Mouse (Mus musculus) adrenal gland, adult 8-10 months (tissue): ENCODE measurements around the gene Spata13. TPM values are rescaled to one million over a fixed set of nuclear protein-coding genes. Genes with fewer than 3 reads are reported as not detected.

ENCODE experiments used
- DNase-seq: peaks from one replicate; pipeline ENCODE4 v3.0.0; 2022
- total RNA-seq, 4 experiments: library from RNA; stranded (reverse); gene quantifications; 2 replicates each; pipeline ENCODE4 v1.2.4; 2022

Spata13 gene
- total RNA-seq, result 100 to 1,000 TPM; 152 to 256 (median 184) TPM

GRCm38 (mm10) chr14:60633961-60634864 lies at the start of gene Spata13:
Gene Spata13, plus strand, starts transcription at chr14:60634001.
- peak; percentile 91 for DNase-seq

DNA sequence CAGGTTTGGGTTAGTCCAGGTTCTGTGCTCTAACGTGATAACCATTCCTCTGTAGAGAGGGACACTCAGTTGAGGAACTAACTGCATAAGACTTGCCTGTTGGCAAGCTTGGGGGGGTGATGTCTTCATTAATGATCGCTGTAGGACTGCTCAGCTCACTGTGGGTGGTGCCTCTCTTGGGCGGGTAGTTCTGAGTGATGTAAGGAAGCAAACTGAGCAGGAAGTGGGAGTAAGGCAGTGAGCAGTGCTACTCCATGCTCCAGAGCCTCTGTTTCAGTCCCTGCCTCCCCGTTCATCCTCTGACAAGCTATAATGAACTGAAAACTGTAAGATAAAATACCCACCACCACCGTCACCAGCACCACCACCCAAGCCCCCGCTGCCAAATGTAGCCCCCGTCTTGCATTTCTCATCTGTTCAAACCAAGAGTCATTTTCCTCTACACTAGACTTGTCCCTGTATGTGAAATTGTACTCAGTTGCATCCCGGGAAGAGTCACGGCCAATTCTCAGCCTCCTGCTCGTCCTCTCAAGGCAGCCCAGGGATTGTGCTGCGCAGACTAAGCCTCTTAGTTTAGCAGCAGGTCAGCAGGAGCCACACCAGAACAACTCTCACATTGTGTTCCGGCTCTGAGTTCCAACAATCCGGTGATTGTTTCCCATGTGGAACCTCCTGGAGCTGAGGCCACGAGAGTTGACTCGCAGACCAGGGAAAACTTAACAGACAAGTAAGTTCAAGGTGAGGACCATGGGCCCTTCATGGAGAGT lies 46.9 kb upstream of the Spata13 start:
- DNase-seq, result no peak

DNA sequence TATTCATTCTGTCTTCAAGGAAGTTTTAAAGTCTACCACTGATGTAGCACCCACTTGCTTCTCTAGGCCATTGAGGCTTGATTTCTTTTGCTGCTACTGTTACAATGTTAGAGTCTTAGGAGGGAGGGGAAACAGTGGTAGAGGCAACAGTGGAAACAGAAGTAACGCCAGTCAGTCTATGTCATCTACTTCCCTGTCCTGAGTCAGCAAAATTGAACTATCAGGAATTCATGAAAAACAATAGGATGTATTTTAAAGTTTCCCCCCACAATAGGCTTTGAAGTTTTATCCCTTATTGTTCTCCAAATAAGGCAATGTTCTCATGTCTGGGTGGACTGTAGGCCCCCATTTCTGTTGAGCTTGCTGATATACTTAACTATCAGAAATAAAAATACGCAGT lies 44.8 kb upstream of the Spata13 start:
- no peak for DNase-seq

DNA sequence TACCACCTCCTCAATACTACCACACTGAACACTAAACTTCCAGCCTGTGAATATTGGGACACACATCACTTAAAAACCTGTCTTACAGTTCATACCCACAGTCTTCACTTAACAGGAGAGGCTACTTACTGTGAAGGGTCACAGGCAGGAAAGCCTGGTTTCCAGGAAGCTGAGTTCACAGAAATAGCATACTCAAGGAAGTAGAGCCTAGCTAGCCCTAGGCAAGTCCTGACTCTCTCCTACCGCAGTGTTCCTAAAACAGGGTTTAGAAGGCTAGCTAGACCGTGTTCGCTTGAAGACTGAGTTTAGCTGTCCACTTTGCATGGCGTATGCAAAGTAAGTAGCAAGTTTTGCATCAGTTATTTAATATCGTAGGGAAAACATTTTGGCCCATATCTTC lies 41.5 kb upstream of the Spata13 start:
- DNase-seq, result no peak

DNA sequence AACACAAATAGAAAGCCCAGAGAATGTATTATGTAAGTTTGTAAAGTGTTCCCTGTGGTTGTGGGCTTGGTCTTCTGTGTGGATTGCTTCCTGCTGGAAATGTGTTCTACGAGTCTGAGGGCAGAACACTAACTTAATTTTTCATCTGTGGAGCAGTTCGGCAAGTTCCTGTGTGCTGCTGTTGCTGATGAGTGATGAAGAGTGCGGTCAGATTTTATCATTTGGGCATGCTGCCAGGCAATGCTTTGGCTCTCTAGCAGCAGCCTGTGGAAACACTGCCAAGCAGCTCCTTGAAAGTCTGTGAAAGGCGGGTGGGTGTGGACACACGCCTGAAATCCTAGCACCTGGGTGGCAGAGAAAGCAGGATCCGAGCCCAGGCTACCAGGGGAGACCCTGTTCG lies 41.0 kb upstream of the Spata13 start:
- peak; percentile 70 for DNase-seq

DNA sequence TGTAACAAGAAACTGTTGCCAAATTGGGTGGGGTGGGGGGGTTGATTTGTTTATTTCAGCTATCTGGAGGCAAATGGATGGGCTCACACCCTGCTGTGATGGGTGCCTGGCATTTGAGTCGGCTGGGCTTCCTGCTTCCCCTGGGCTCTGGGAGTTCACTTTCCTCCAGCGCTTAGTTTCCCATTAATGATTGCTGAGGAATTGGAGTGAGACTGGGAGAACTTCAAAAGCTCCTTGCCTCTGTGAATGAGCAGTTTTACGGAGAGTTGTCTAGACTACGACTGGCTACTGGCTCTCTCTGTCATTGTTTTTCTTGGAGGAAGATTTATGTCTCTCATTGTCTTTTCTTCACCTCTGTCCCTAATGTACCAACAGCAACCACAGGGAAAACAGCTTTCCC lies 36.2 kb upstream of the Spata13 start:
- DNase-seq, result no peak

DNA sequence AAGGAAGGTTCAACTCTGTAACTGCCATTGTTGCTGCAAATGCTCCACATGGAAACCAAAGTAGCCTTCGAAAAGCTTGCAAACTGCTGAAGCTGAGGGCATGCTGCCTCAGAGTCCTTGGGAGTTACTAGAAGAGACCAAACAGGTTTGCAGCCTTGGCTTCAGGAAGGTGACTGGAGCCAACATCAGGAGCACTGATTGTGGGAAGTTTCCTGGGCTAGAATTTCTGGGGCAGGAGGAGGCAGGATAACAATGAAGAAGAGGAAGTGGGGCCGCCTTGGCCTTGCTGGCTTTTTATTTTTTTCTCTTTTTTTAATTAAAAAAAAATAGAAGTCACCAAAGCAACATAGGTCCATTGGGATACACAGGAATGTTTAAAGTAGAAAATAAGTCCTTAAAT lies 34.8 kb upstream of the Spata13 start:
- no peak for DNase-seq

GRCm38 (mm10) chr14:60605564-60605963 lies 28.2 kb upstream of the Spata13 start:
- DNase-seq, result no peak

GRCm38 (mm10) chr14:60606194-60606593 lies 27.6 kb upstream of the Spata13 start:
- DNase-seq, result no peak

DNA sequence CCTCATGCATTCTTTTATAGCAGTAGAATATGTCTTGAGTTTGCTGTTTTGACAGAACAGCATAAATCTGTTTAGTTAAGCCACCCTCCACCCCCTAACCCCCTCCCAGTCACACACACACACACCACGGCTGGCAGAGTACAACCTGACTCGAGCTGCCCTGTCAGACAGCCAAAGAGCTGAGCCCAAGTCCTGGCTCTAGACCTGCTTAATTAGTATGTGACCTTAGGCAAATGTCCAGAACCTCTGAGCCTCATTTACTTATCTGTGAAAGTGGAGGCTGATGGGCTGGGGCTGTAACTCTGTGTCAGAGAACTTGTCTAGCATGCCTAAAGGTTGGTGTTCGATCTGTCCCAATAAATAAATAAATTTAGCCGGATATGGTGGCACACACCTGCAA lies 26.1 kb upstream of the Spata13 start:
- no peak for DNase-seq

- DNase-seq, result no peak
Measured at GRCm38 (mm10) chr14:60609160-60609559, 24.6 kb upstream of the Spata13 start.

GRCm38 (mm10) chr14:60612671-60613070 lies 21.1 kb upstream of the Spata13 start:
- no peak for DNase-seq

GRCm38 (mm10) chr14:60621076-60621475 lies 12.7 kb upstream of the Spata13 start:
- DNase-seq, result no peak

- DNase-seq, result no peak
Measured at GRCm38 (mm10) chr14:60625486-60625885, 8.3 kb upstream of the Spata13 start.

DNA sequence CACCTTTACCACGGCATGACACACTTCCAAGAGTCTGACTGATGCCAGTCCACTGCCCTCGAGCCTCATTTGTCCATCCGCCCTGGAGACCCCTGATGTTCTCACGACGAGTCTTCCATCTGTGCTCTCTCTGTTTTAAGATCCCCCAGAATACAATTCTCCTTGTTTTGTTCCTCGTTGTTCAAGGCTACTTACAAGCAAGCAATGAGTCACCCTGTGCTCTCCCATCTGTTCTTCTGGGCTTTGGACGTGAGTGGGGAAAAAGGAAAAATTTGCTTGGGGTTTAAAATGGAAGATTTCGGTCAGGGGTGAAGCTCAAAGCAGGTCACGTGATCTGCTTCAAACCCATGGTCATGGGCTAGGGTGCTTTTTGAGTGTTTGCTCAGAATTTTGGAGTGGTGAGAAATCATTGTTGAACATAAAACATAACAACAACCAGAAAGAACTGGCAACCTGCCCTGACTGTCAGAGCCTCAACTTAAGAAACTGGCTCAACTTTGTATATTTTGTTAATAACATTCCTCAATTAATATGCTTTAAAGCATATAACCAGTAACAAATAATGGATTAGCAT lies 3.8 kb upstream of the Spata13 start:
- no peak for DNase-seq

DNA sequence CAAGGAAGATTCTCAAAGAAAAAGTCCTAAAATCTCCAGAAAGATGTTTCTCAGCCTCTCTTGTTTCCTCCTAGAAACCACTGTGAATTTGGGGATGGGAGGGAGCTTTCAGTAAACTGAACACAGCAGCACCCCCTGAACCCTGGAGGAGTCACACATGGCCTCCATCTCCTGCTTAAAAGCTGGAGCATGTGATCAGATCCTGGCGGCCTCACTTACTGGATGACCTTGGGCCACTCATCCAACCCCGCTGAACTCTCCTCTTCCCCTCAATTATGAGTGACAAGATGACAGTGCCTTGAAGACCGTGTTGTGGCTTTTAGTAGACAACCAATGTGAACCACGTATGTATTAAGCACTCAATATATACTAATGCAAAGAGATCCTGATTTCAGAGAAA lies 2.8 kb upstream of the Spata13 start:
- DNase-seq, result no peak

- no peak for DNase-seq
Measured at GRCm38 (mm10) chr14:60634877-60635771, 1.3 kb downstream of the Spata13 start.

DNA sequence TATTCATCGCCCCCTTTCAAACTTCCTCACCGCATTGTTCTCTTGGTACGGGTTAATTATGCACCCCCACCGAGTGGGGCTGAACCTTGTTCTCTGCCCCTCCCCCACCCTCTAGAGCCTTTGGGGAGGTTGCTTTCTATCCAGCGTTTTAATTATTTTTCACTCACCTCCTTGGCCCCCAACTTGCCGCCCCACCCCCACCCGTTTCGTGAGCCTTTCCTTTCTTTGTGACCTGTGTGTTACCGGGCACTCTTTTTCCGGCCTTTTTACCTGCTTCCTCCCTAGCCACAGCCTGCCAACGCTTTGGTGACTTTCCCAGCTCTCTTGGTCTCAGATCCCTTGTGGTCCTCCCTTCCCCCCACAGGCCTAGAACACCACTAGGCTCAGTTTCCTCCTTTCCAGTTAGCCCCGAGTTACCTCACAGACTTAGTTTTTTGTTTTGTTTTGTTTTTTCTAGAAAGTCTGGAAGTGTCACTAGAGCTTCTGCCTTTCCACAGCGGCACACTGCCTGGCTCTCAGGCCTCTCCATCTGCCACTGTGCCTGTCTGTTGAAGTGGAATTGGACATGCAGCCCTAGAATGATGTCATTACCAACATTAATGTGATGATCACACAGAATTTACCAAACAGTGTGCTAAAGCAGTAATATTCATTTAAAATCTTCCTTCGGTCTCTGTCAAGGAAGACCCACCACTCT lies 2.3 kb downstream of the Spata13 start:
- DNase-seq, result no peak

DNA sequence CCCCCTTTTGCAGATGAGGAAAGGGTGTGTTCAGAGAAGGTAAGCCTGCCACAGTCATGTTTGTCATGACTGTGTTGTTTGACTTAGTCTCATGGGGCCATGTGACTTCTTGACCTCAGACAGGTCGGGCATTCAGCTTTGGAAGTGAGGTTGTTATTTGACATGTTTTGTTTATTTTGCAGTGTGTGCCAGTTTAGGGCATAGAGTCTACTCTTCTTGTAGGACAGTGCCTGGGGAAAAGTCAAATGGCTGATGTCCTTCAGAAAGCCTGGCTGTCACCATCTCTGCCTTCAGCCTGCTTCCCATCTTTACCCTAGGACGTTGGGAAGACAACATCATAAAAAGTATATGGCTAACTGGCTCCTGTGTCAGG lies 2.8 kb downstream of the Spata13 start:
- no peak for DNase-seq

DNA sequence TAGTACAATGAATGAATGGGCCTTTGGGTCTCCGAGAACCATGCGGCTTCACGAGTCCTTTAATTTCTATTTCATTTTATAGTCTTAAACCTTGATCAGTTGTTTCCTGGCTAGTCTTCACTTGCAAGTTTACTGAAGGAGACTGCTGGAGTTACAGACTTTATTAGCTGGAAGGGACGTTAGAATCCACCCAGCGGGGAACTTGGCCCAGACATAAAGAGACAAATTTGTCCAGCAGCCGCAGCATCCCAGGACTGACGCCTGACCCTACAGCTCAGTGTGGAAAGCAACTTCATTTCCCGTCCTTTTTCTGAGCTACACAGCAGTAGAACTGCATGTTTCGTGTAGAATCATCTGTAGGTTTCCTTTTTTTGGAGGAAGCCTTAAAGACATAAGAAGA lies 3.2 kb downstream of the Spata13 start:
- DNase-seq, result no peak

DNA sequence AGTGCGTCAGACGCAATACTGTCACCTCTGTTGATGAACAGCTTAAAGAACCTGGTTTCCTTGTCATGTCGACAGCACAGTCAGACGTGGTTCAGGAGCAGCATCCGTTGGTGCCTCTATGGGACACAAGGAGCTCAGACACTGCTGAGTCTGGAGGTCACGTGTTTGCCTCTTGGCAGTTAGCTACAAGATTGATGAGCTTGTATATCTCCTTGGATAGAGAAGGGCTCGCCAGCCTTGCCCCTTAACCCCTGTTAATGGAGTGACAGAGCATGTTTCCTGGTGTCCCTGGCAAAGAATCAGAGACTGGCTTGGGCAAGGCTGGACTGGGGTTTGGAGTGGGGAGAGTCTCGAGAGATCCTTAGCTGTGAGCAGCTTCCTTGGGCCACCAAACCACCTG lies 4.4 kb downstream of the Spata13 start:
- peak; percentile 91 for DNase-seq

DNA sequence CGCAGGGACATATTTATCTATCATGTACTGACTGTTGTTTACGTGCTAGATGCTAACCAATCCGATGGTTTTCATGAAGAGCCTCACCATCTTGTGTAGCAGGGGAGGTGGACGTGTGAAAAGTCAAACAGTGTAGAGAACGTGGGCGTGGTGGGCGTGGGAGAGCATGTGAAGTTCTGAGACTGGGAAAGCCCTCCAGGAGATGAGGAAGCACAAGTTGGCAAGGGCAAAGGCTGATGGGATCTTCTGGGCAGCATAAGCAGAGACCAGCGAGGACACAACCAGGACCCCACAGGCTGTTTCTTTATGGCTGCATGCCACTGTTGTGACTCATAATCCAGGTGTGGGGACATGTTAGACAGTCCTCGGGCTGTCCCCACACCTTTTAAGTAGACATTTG lies 5.4 kb downstream of the Spata13 start:
- DNase-seq, result no peak
